Mouse (Mus musculus) myocyte (in vitro differentiated cells): ENCODE results near the gene Mpc2. TPM values are rescaled to one million over a fixed set of nuclear protein-coding genes. Genes with fewer than 3 reads are reported as not detected.

Experiments used
- H3K27me3 ChIP-seq: one replicate; pipeline ENCODE4 v1.6.1; 2011; ENCODE audit not compliant: control insufficient read depth, insufficient read depth, insufficient read length
- H3K36me3 ChIP-seq: one replicate; pipeline ENCODE4 v1.6.1; 2011; ENCODE audit not compliant: control insufficient read depth, insufficient read depth
- H3K4me2 ChIP-seq: one replicate; pipeline ENCODE4 v1.6.1; 2011; ENCODE audit warnings: low read depth, control low read depth
- H3K4me3 ChIP-seq: one replicate; pipeline ENCODE4 v1.5.1; 2011; ENCODE audit warnings: mild to moderate bottlenecking, control low read depth, moderate library complexity
- H3K79me2 ChIP-seq: one replicate; pipeline ENCODE4 v1.6.1; 2011; ENCODE audit not compliant: control insufficient read depth, insufficient read depth
- H3ac ChIP-seq: one replicate; pipeline ENCODE4 v1.6.1; 2011; ENCODE audit not compliant: control insufficient read depth, insufficient read length
- CEBPB ChIP-seq: IDR thresholded peaks from 2 replicates; pipeline ENCODE4 v1.6.1; 2011; ENCODE audit warnings: mild to moderate bottlenecking, moderate library complexity; ENCODE audit not compliant: poor library complexity, insufficient read depth, severe bottlenecking
- E2F4 ChIP-seq: IDR thresholded peaks from one replicate; pipeline ENCODE4 v1.6.1; 2011; ENCODE audit warnings: mild to moderate bottlenecking, control low read depth, moderate library complexity; ENCODE audit not compliant: insufficient read depth
- MAX ChIP-seq: IDR thresholded peaks from one replicate; pipeline ENCODE4 v1.6.1; 2011; ENCODE audit warnings: low read depth, mild to moderate bottlenecking, control low read depth
- MYOD1 ChIP-seq, 3 experiments: IDR thresholded peaks; one replicate each; pipeline ENCODE4 v1.6.1; 2011; ENCODE audit warnings: control low read depth in 2 of 3, low read depth in 2 of 3, mild to moderate bottlenecking in 2 of 3, moderate library complexity in 1 of 3; ENCODE audit not compliant: insufficient read length in 2 of 3, control insufficient read depth in 1 of 3
- MYOG ChIP-seq, 3 experiments: IDR thresholded peaks; one replicate each; pipeline ENCODE4 v1.6.1; 2011; ENCODE audit warnings: control low read depth in 2 of 3, low read depth in 2 of 3, mild to moderate bottlenecking in 2 of 3; ENCODE audit not compliant: insufficient read length in 2 of 3, control insufficient read depth in 1 of 3, insufficient read depth in 1 of 3
- POLR2A ChIP-seq: IDR thresholded peaks from one replicate; pipeline ENCODE4 v1.6.1; 2011; ENCODE audit warnings: low read depth, mild to moderate bottlenecking, control low read depth, moderate library complexity; ENCODE audit not compliant: insufficient read length
- REST ChIP-seq: IDR thresholded peaks from one replicate; pipeline ENCODE4 v1.6.1; 2011; ENCODE audit warnings: mild to moderate bottlenecking, control low read depth, moderate library complexity; ENCODE audit not compliant: insufficient read depth, insufficient read length
- SRF ChIP-seq: IDR thresholded peaks from one replicate; pipeline ENCODE4 v1.6.1; 2011; ENCODE audit warnings: low read depth; ENCODE audit not compliant: control insufficient read depth, insufficient read length
- TCF12 ChIP-seq: IDR thresholded peaks from one replicate; pipeline ENCODE4 v1.6.1; 2011; ENCODE audit warnings: mild to moderate bottlenecking, control low read depth; ENCODE audit not compliant: poor library complexity, insufficient read depth, severe bottlenecking
- TCF3 ChIP-seq: IDR thresholded peaks from one replicate; pipeline ENCODE4 v1.6.1; 2011; ENCODE audit warnings: low read depth, control low read depth; ENCODE audit not compliant: insufficient read length
- USF1 ChIP-seq: IDR thresholded peaks from one replicate; pipeline ENCODE4 v1.6.1; 2011; ENCODE audit warnings: low read depth, mild to moderate bottlenecking, control low read depth, moderate library complexity
- polyA plus RNA-seq: library from polyadenylated mRNA; unstranded; fragments of >200 nt; fragmentation: generic; extraction: Trizol; gene quantifications from one replicate; pipeline ENCODE4 v1.2.1, GENCODE M21; 2012; ENCODE audit warnings: missing spikeins

The Mpc2 gene
- polyA plus RNA-seq, 1 experiment: 85.0 TPM

DNA sequence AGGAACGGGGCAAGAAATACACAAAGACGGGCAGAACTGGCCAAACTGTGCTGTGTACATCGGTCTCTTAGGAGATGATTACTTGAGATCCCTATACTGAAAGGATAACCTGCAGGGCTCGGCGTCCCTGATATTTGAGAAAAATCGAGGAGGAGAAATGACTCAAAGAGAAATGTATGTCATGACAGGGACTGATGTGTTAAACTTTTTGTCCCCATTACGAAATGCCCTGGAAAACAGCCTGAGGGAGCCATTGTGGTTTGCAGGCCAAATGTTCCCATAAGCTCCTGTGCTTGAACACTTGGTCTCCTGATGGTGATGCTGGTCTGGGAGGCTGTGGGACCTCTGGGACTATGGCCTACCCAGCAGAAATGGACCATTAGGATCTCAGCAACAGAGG, 60.3 kb downstream of the Mpc2 start:
- H3K27me3 ChIP-seq: no peaks in the 10 kb centered on the region
- no peak overlapping the region for H3K4me3 ChIP-seq
- TF ChIP-seq MAX (no peak), MYOD1 (IDR thresholded peaks at IDR 0.05; ENCODE audit: control insufficient read depth in 1 of 3, insufficient read length in 2 of 3, low read depth in 2 of 3) (no peak), CEBPB (no peak), POLR2A (no peak), MYOG (IDR thresholded peaks at IDR 0.05; ENCODE audit: control insufficient read depth in 1 of 3, insufficient read depth in 1 of 3, insufficient read length in 2 of 3, low read depth in 2 of 3) (no peak), TCF3 (no peak), SRF (no peak), TCF12 (no peak), REST (no peak), E2F4 (no peak), USF1 (no peak)
- H3K36me3 ChIP-seq: no peaks in the 10 kb centered on the region
- H3ac ChIP-seq: no peak overlapping the region
- H3K79me2 ChIP-seq: no peaks in the 10 kb centered on the region
- no peak overlapping the region for H3K4me2 ChIP-seq

Other genes with a start within 250 kb of the Mpc2 start
- gene Tiprl, start 223.6 kb upstream of the Mpc2 start, polyA plus RNA-seq: 35.8 TPM
- 1.8 TPM for gene Gpr161, start 164.8 kb upstream of the Mpc2 start, polyA plus RNA-seq
- 24.1 TPM for gene Dcaf6, start 162 bp upstream of the Mpc2 start, polyA plus RNA-seq
- gene Adcy10, start 24.5 kb downstream of the Mpc2 start, polyA plus RNA-seq: not detected
- gene Mpzl1, start 173.9 kb downstream of the Mpc2 start, polyA plus RNA-seq: 11.8 TPM
- gene Rcsd1, start 249.1 kb downstream of the Mpc2 start, polyA plus RNA-seq: 0.04 TPM